Mouse (Mus musculus): ENCODE measurements at regions not wholly inside any gene's neighbourhood (a gene's known extent, or its start where the extent isn't known, plus 50 kb on each side); places are given as distances from the start of the nearest gene placed in this dataset.

- DNase-seq = no peak
Observed at GRCm38 (mm10) chr10:117512424-117513257, 116.7 kb upstream of the Cpm start.

GRCm38 (mm10) chr10:117511483-117512406 is 117.6 kb upstream of the Cpm start:
- DNase-seq = no peak

- no peak for DNase-seq
Observed at GRCm38 (mm10) chr10:117510529-117511482, 118.5 kb upstream of the Cpm start.

GRCm38 (mm10) chr10:117510224-117510486 is 119.1 kb upstream of the Cpm start:
- no peak for DNase-seq

- DNase-seq = no peak
Observed at GRCm38 (mm10) chr10:117509431-117510223, 119.7 kb upstream of the Cpm start.

GRCm38 (mm10) chr10:117506252-117506992 is 122.9 kb upstream of the Cpm start:
- no peak for DNase-seq

- DNase-seq = no peak
Observed at GRCm38 (mm10) chr10:117505529-117505928, 123.8 kb upstream of the Cpm start.

- no peak for DNase-seq
Observed at GRCm38 (mm10) chr10:117505057-117505456, 124.2 kb upstream of the Cpm start.

GRCm38 (mm10) chr10:117504267-117504902 is 124.6 kb upstream of the Cpsf6 start:
- no peak for DNase-seq

GRCm38 (mm10) chr10:117503222-117504184 is 123.7 kb upstream of the Cpsf6 start:
- DNase-seq = no peak

- DNase-seq = no peak
Observed at GRCm38 (mm10) chr10:117502731-117503130, 122.9 kb upstream of the Cpsf6 start.

GRCm38 (mm10) chr10:117502135-117502534 is 122.3 kb upstream of the Cpsf6 start:
- DNase-seq = no peak

GRCm38 (mm10) chr10:117501426-117501825 is 121.6 kb upstream of the Cpsf6 start:
- no peak for DNase-seq

- no peak for DNase-seq
Observed at GRCm38 (mm10) chr10:117500457-117501108, 120.8 kb upstream of the Cpsf6 start.

GRCm38 (mm10) chr10:117499864-117500453 is 120.1 kb upstream of the Cpsf6 start:
- no peak for DNase-seq

- no peak for DNase-seq
Observed at GRCm38 (mm10) chr10:117499177-117499863, 119.5 kb upstream of the Cpsf6 start.

- no peak for DNase-seq
Observed at GRCm38 (mm10) chr10:117498497-117498896, 118.7 kb upstream of the Cpsf6 start.
